38 mouse cellular contexts compared by ENCODE assay signal in the genomic region with DNA sequence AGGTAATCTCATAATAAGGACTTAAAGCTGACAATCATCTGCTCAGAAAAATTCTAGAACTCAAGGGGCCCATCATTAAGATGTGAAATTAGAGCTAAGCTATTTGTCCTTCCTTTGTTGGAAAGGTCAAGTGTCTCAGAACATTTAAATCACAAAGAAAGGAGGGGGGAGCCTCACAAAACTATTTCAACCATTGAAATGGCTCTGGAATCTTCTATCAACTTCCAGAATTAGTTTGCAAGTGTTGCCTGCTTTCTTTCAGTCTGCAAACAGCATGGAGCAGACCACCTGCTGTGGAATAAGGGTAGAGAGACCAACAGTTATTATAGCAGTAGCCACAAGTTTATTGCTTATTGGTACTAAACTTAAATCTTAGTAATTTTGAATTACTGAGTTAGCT. TPM values are rescaled to one million over a fixed set of nuclear protein-coding genes. Genes with fewer than 3 reads are reported as not detected.
"Had no signal": no experiment of that assay in that cellular context is flagged by ENCODE, and none has a peak within 500 bp of the region (broad histone marks: within the 10 kb centered on the region; RNA-seq: fewer than 3 reads in every experiment).

No protein-coding gene starts in this region.

- H3K4me1 ChIP-seq: limb, embryonic 10.5 days; limb, embryonic 12.5 days; limb, embryonic 13.5 days; limb, embryonic 15.5 days; liver, embryonic 12.5 days; liver, embryonic 13.5 days; liver, embryonic 15.5 days; lung, embryonic 15.5 days; megakaryocyte, embryonic 14.5 days; midbrain, embryonic 10.5 days; midbrain, embryonic 12.5 days; midbrain, embryonic 13.5 days; midbrain, embryonic 15.5 days; neural tube, embryonic 12.5 days had no signal

- H3K9me3 ChIP-seq: limb, embryonic 10.5 days; limb, embryonic 13.5 days; limb, embryonic 15.5 days; liver, embryonic 12.5 days; liver, embryonic 13.5 days; liver, embryonic 15.5 days; lung, embryonic 15.5 days; megakaryocyte, embryonic 14.5 days; midbrain, embryonic 13.5 days; midbrain, embryonic 15.5 days; neural tube, embryonic 12.5 days had no signal

- H3K4me3 ChIP-seq: limb, embryonic 10.5 days; limb, embryonic 12.5 days; limb, embryonic 13.5 days; limb, embryonic 15.5 days; liver, embryonic 12.5 days; liver, embryonic 13.5 days; liver, embryonic 15.5 days; lung, embryonic 15.5 days; megakaryocyte, embryonic 14.5 days; midbrain, embryonic 10.5 days; midbrain, embryonic 12.5 days; midbrain, embryonic 13.5 days; midbrain, embryonic 15.5 days; myocyte; neural tube, embryonic 12.5 days had no signal

- DNase-seq: left cerebral cortex, postnatal 4 days; liver; liver, embryonic 13.5 days; liver, postnatal 0 days; lung, adult 2 months; lung, embryonic 14.5 days; lung, postnatal 10 days; lung, postnatal 14 days; lung, postnatal 36 days; lung, postnatal 4 days; midbrain, embryonic 14.5 days had no signal

- H3K36me3 ChIP-seq: limb, embryonic 10.5 days; limb, embryonic 12.5 days; limb, embryonic 13.5 days; limb, embryonic 15.5 days; liver, embryonic 12.5 days; liver, embryonic 13.5 days; liver, embryonic 15.5 days; lung, embryonic 15.5 days; midbrain, embryonic 10.5 days; midbrain, embryonic 12.5 days; midbrain, embryonic 13.5 days; midbrain, embryonic 15.5 days; neural tube, embryonic 12.5 days had no signal

- H3K27me3 ChIP-seq: limb, embryonic 12.5 days; limb, embryonic 13.5 days; limb, embryonic 15.5 days; liver, embryonic 12.5 days; liver, embryonic 13.5 days; liver, embryonic 15.5 days; lung, embryonic 15.5 days; megakaryocyte, embryonic 14.5 days; midbrain, embryonic 12.5 days; midbrain, embryonic 13.5 days; midbrain, embryonic 15.5 days; neural tube, embryonic 12.5 days had no signal

- H3K27ac ChIP-seq: limb, embryonic 10.5 days; limb, embryonic 12.5 days; limb, embryonic 13.5 days; limb, embryonic 15.5 days; liver, embryonic 12.5 days; liver, embryonic 13.5 days; liver, embryonic 14.5 days; liver, embryonic 15.5 days; lung, embryonic 15.5 days; macrophage; midbrain, embryonic 10.5 days; midbrain, embryonic 12.5 days; midbrain, embryonic 13.5 days; midbrain, embryonic 15.5 days; neural tube, embryonic 12.5 days had no signal

RNA-seq across cellular contexts. Expression of a gene that starts 22.4 kb away (rescaled TPM):
- polyA plus RNA-seq: limb, embryonic 10.5 days; limb, embryonic 11.5 days; limb, embryonic 12.5 days; limb, embryonic 13.5 days; limb, embryonic 14.5 days; limb, embryonic 15.5 days; liver, adult 2 months; liver, embryonic 11.5 days; liver, embryonic 12.5 days; liver, embryonic 13.5 days; liver, embryonic 14.5 days; liver, embryonic 15.5 days; liver, embryonic 16.5 days; liver, postnatal 0 days; lung, adult 2 months; lung, embryonic 14.5 days; lung, embryonic 15.5 days; lung, embryonic 16.5 days; lung, postnatal 0 days; macrophage; midbrain, embryonic 10.5 days; midbrain, embryonic 11.5 days; midbrain, embryonic 12.5 days; midbrain, embryonic 13.5 days; midbrain, embryonic 14.5 days; midbrain, embryonic 15.5 days; midbrain, embryonic 16.5 days; midbrain, postnatal 0 days; neural tube, embryonic 11.5 days; neural tube, embryonic 12.5 days had no signal

RNA-seq across cellular contexts. Expression of a gene that starts 50.1 kb away (rescaled TPM):
- polyA plus RNA-seq: limb, embryonic 10.5 days; limb, embryonic 11.5 days; limb, embryonic 12.5 days; limb, embryonic 13.5 days; limb, embryonic 14.5 days; limb, embryonic 15.5 days; liver, adult 2 months; liver, embryonic 11.5 days; liver, embryonic 12.5 days; liver, embryonic 13.5 days; liver, embryonic 14.5 days; liver, embryonic 15.5 days; liver, embryonic 16.5 days; liver, postnatal 0 days; lung, adult 2 months; lung, embryonic 14.5 days; lung, embryonic 15.5 days; lung, embryonic 16.5 days; lung, postnatal 0 days; macrophage; midbrain, embryonic 10.5 days; midbrain, embryonic 11.5 days; midbrain, embryonic 12.5 days; midbrain, embryonic 13.5 days; midbrain, embryonic 14.5 days; midbrain, embryonic 15.5 days; midbrain, embryonic 16.5 days; midbrain, postnatal 0 days; myocyte; neural tube, embryonic 11.5 days; neural tube, embryonic 12.5 days had no signal
